Mouse (Mus musculus): ENCODE measurements around the gene Tmem116.

- TF ChIP-seq CTCF (conservative IDR thresholded peaks at IDR 0.05 in 1 of 2, IDR thresholded peaks at IDR 0.05 in 1 of 2; ENCODE audit: low read depth in 2 of 2, low read length in 2 of 2) = no peak
- no peak for TF ChIP-seq RCOR1 (conservative IDR thresholded peaks at IDR 0.05; ENCODE audit: low read depth, low read length)
- TF ChIP-seq MAX (IDR thresholded peaks at IDR 0.05; ENCODE audit: low read length) = no peak
- TF ChIP-seq MYC (IDR thresholded peaks at IDR 0.05; ENCODE audit: low read depth, low read length) = no peak
- TF ChIP-seq NRF1 (IDR thresholded peaks at IDR 0.05; ENCODE audit: low read depth, low read length) = no peak
- TF ChIP-seq NELFE (IDR thresholded peaks at IDR 0.05; ENCODE audit: low read depth, low read length) = no peak
- TF ChIP-seq EP300 (IDR thresholded peaks at IDR 0.05; ENCODE audit: low read length) = no peak
- TF ChIP-seq MAFK (IDR thresholded peaks at IDR 0.05; ENCODE audit: insufficient replicate concordance, low read length) = no peak
- TF ChIP-seq ZNF384 (IDR thresholded peaks at IDR 0.05; ENCODE audit: low read depth, low read length) = no peak
- TF ChIP-seq POLR2A (IDR thresholded peaks at IDR 0.05; ENCODE audit: low read depth, low read length) = no peak
- TF ChIP-seq JUN (IDR thresholded peaks at IDR 0.05; ENCODE audit: insufficient read depth, low read depth, low read length) = no peak
- TF ChIP-seq ETS1 (conservative IDR thresholded peaks at IDR 0.05; ENCODE audit: low read depth, low read length) = no peak
- TF ChIP-seq BHLHE40 (IDR thresholded peaks at IDR 0.05; ENCODE audit: low read depth, low read length) = no peak
- no peak for TF ChIP-seq JUND (conservative IDR thresholded peaks at IDR 0.05; ENCODE audit: low read depth, low read length)
These were observed at the start of gene Tmem116 for GRCm38 (mm10) chr5:121451644-121452025.

All from CH12.LX (cell line).